Mouse (Mus musculus) hindbrain, embryonic 13.5 days (tissue): ENCODE measurements around the gene Pacsin1. TPM values are rescaled to one million over a fixed set of nuclear protein-coding genes. Genes with fewer than 3 reads are reported as not detected.
A peak's percentile ranks its signal among the peaks of the same experiment; 100 is the strongest.

Source experiments
- ATAC-seq: fragments of 200-750 bp; cut with Nextera tagmentation; 2 replicates; pipeline ENCODE4 v1.8.0; 2017; ENCODE audit warnings: moderate TSS enrichment; ENCODE audit not compliant: low FRiP score
- H3K27ac ChIP-seq: fragments of 300-500 bp; sonication (generic); 2 replicates; pipeline ENCODE4 v1.5.1; 2015; ENCODE audit warnings: inconsistent platforms, mild to moderate bottlenecking, moderate library complexity
- H3K27me3 ChIP-seq: fragments of 300-500 bp; sonication (generic); 2 replicates; pipeline ENCODE4 v1.6.1; 2015; ENCODE audit warnings: mild to moderate bottlenecking, inconsistent platforms
- H3K36me3 ChIP-seq: fragments of 300-500 bp; sonication (generic); 2 replicates; pipeline ENCODE4 v1.6.1; 2015; ENCODE audit warnings: mild to moderate bottlenecking, inconsistent platforms
- H3K4me1 ChIP-seq: fragments of 300-500 bp; sonication (generic); replicated peaks from 2 replicates; pipeline ENCODE4 v1.6.1; 2015; ENCODE audit warnings: inconsistent platforms
- H3K4me2 ChIP-seq: fragments of 300-500 bp; sonication (generic); 2 replicates; pipeline ENCODE4 v1.6.1; 2015; ENCODE audit warnings: inconsistent platforms, mild to moderate bottlenecking, moderate library complexity
- H3K4me3 ChIP-seq: fragments of 300-500 bp; sonication (generic); 2 replicates; pipeline ENCODE4 v1.5.1; 2015; ENCODE audit warnings: mild to moderate bottlenecking, inconsistent platforms
- H3K9ac ChIP-seq: fragments of 300-500 bp; sonication (generic); 2 replicates; pipeline ENCODE4 v1.6.1; 2015; ENCODE audit warnings: mild to moderate bottlenecking, inconsistent platforms
- H3K9me3 ChIP-seq: fragments of 300-500 bp; sonication (generic); 2 replicates; pipeline ENCODE4 v1.6.1; 2016; ENCODE audit warnings: inconsistent platforms
- WGBS: fragments of 180-500 bp; shearing (Covaris S2); methylation state at CpG from one replicate; pipeline ENCODE4 v1.1.7; 2015; 5-methylcytosine and 5-hydroxymethylcytosine counted together
- polyA plus RNA-seq: library from polyadenylated mRNA; unstranded; fragments of >200 nt; fragmentation: Nextera tagmentation; extraction: Ambion mirVana; gene quantifications from 2 replicates; pipeline ENCODE4 v1.2.1, GENCODE M21; 2015

Gene Pacsin1
- polyA plus RNA-seq, 1 experiment from 2014 or later: 31.0 TPM

DNA sequence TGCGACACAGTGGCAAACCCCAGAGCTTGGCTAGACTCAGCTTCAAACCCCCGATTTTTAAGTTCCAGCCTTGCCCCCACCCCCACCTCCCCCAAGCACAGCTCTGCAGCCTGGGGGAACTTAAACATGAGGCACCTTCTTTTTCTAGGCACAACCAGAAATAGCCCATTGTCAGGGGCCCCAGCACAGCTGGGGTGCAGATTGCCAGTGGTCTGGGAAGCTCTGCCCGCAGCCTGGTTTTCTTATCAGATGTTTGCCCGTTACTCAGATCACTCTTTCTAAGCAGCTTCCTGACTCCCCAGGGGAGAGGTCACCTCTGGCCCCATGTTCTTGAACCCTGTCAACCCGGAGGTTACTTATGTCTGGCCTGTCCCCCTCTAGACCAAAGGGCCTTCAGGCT lies 1.1 kb downstream of the Pacsin1 start:
- Histone ChIP-seq H3K36me3 (no peaks in the 10 kb centered on the region), H3K27ac (0 out of 2 replicates have a peak overlapping the region, but pooled peaks have one; percentile 80), H3K9ac (peak overlapping the region; percentile 78), H3K4me3 (peak overlapping the region; percentile 64), H3K4me1 (peaks cover 30% of the 10 kb centered on the region), H3K4me2 (peak overlapping the region; percentile 76), H3K9me3 (no peaks in the 10 kb centered on the region), H3K27me3 (peaks cover 21% of the 10 kb centered on the region)
- WGBS: 18% methylated on average over 5 of the region's 5 CpGs
- ATAC-seq: no peak; the same call in 1 of the 2 replicates

GRCm38 (mm10) chr17:27657123-27657522 lies 1.8 kb downstream of the Pacsin1 start:
- Histone ChIP-seq H3K27me3 (peaks cover 21% of the 10 kb centered on the region), H3K4me2 (peak overlapping the region; percentile 76; the same call in 1 of the 2 replicates), H3K4me1 (peaks cover 28% of the 10 kb centered on the region), H3K4me3 (no peak overlapping the region), H3K9ac (no peak overlapping the region; the same call in 1 of the 2 replicates), H3K27ac (no peak overlapping the region), H3K9me3 (no peaks in the 10 kb centered on the region), H3K36me3 (no peaks in the 10 kb centered on the region)
- WGBS: 70% methylated on average over 8 of the region's 8 CpGs
- no peak for ATAC-seq

- no peak for ATAC-seq
- H3K9me3 ChIP-seq: no peaks in the 10 kb centered on the region
- H3K27me3 ChIP-seq: peaks cover 16% of the 10 kb centered on the region
- H3K4me3 ChIP-seq: no peak overlapping the region
- H3K4me1 ChIP-seq: peaks cover 28% of the 10 kb centered on the region
- H3K27ac ChIP-seq: no peak overlapping the region
- H3K4me2 ChIP-seq: no peak overlapping the region
- no peaks in the 10 kb centered on the region for H3K36me3 ChIP-seq
- no peak overlapping the region for H3K9ac ChIP-seq
- 79% methylated on average over 7 of the region's 7 CpGs for WGBS
These were observed 3.5 kb downstream of the Pacsin1 start for GRCm38 (mm10) chr17:27658767-27659166.

GRCm38 (mm10) chr17:27671720-27672119 lies 16.4 kb downstream of the Pacsin1 start:
- Histone ChIP-seq H3K27me3 (no peaks in the 10 kb centered on the region), H3K36me3 (no peaks in the 10 kb centered on the region), H3K9me3 (no peaks in the 10 kb centered on the region), H3K4me2 (no peak overlapping the region), H3K27ac (no peak overlapping the region), H3K4me1 (peaks cover 8% of the 10 kb centered on the region; the same call in 1 of the 2 replicates), H3K4me3 (no peak overlapping the region), H3K9ac (no peak overlapping the region)
- ATAC-seq: no peak
- 77% methylated on average over 6 of the region's 6 CpGs for WGBS

- Histone ChIP-seq H3K27me3 (no peaks in the 10 kb centered on the region), H3K4me1 (peaks cover 21% of the 10 kb centered on the region), H3K36me3 (no peaks in the 10 kb centered on the region), H3K9ac (no peak overlapping the region), H3K4me2 (no peak overlapping the region), H3K4me3 (no peak overlapping the region), H3K27ac (no peak overlapping the region), H3K9me3 (no peaks in the 10 kb centered on the region)
- WGBS: 39% methylated on average over 7 of the region's 7 CpGs
- no peak for ATAC-seq
These were observed 18.6 kb downstream of the Pacsin1 start for GRCm38 (mm10) chr17:27673945-27674344.

DNA sequence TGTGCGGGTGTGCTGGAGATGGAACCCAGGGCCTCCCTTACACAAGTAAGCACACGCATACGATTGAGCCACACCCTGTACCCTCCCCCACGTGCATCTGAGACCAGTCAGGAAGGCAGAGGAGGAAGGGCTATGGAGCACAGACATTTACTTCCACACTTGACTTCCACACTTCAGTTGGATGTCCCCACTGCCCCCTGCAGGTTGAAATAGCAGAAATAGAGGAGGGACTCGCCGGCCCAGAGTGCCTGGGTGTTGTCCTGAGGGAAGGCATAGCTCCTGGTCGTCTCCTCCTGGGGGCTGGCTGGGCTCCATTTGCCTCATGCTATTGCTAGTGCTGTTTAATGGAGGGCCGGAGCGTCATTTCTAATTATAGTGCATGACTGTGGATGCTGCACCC lies 20.1 kb downstream of the Pacsin1 start:
- Histone ChIP-seq H3K36me3 (no peaks in the 10 kb centered on the region), H3K4me2 (no peak overlapping the region), H3K4me1 (peaks cover 36% of the 10 kb centered on the region), H3K27ac (no peak overlapping the region), H3K9me3 (no peaks in the 10 kb centered on the region), H3K4me3 (no peak overlapping the region), H3K27me3 (no peaks in the 10 kb centered on the region), H3K9ac (no peak overlapping the region)
- 64% methylated on average over 9 of the region's 9 CpGs for WGBS
- no peak for ATAC-seq

- no peaks in the 10 kb centered on the region for H3K9me3 ChIP-seq
- ATAC-seq: no peak
- no peak overlapping the region for H3K27ac ChIP-seq
- no peak overlapping the region for H3K9ac ChIP-seq
- H3K4me1 ChIP-seq: peaks cover 36% of the 10 kb centered on the region
- no peak overlapping the region for H3K4me3 ChIP-seq
- no peak overlapping the region for H3K4me2 ChIP-seq
- WGBS: 78% methylated on average over 7 of the region's 7 CpGs
- no peaks in the 10 kb centered on the region for H3K36me3 ChIP-seq
- no peaks in the 10 kb centered on the region for H3K27me3 ChIP-seq
These were observed 21.0 kb downstream of the Pacsin1 start for GRCm38 (mm10) chr17:27676270-27676669.

GRCm38 (mm10) chr17:27677756-27678155 lies 22.4 kb downstream of the Pacsin1 start:
- Histone ChIP-seq H3K36me3 (no peaks in the 10 kb centered on the region), H3K27me3 (no peaks in the 10 kb centered on the region), H3K9me3 (no peaks in the 10 kb centered on the region), H3K4me3 (no peak overlapping the region), H3K27ac (peak overlapping the region; percentile 93), H3K4me1 (peaks cover 36% of the 10 kb centered on the region), H3K9ac (no peak overlapping the region), H3K4me2 (no peak overlapping the region)
- 84% methylated on average over 5 of the region's 5 CpGs for WGBS
- ATAC-seq: no peak

GRCm38 (mm10) chr17:27678924-27679813 lies 23.9 kb downstream of the Pacsin1 start:
- peak overlapping the region; percentile 53; the same call in 1 of the 2 replicates for H3K9ac ChIP-seq
- peak overlapping the region; percentile 93 for H3K27ac ChIP-seq
- H3K4me1 ChIP-seq: peaks cover 36% of the 10 kb centered on the region
- H3K9me3 ChIP-seq: no peaks in the 10 kb centered on the region
- peak; percentile 76 for ATAC-seq
- WGBS: 24% methylated on average over 11 of the region's 11 CpGs
- no peaks in the 10 kb centered on the region for H3K36me3 ChIP-seq
- H3K4me3 ChIP-seq: no peak overlapping the region
- no peak overlapping the region for H3K4me2 ChIP-seq
- H3K27me3 ChIP-seq: peaks cover 7% of the 10 kb centered on the region; the same call in 1 of the 2 replicates

DNA sequence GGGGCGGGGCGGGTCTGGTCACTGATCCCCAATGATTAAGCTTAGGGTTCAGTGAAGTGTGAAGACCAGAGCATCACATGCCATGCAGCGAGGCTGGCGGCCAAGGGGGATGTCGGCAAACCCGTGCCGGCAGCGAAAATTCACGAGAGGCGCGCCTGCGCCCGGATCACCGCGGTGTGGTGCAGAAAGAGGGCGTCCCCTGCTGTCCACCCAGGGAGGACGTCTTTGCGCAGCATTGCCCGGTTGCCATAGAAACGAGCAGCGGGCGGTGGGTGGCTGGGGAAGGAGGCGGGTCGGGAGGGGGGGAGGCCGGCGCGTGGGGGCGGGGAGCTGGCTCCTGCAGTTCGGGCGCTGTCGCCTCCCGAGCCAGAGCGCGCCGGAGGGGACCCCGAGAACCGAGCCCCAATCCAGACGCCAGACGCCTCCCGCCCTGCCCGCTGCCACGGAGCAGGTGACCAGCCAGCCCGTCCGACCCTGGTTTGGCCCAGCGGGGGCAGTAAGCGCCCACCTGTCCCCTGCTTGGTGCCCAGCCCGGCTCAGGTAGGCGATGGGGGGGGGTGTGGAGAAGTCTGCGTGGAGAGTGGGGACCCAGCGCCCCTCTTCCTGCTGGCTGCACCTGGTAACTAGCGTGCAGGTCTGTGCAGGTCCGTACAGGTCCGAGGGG lies 29.7 kb downstream of the Pacsin1 start:
- peak; percentile 62 for ATAC-seq
- 1% methylated on average over 52 of the region's 53 CpGs for whole genome bisulfite sequencing
- H3K27me3 ChIP-seq: peaks cover 29% of the 10 kb centered on the region; the same call in 1 of the 2 replicates
- peak overlapping the region; percentile 82 for H3K9ac ChIP-seq
- no peaks in the 10 kb centered on the region for H3K36me3 ChIP-seq
- peaks cover 33% of the 10 kb centered on the region for H3K4me1 ChIP-seq
- H3K9me3 ChIP-seq: no peaks in the 10 kb centered on the region
- peak overlapping the region; percentile 64 for H3K4me3 ChIP-seq
- peak overlapping the region; percentile 95 for H3K4me2 ChIP-seq
- peak overlapping the region; percentile 55; the same call in 1 of the 2 replicates for H3K27ac ChIP-seq

DNA sequence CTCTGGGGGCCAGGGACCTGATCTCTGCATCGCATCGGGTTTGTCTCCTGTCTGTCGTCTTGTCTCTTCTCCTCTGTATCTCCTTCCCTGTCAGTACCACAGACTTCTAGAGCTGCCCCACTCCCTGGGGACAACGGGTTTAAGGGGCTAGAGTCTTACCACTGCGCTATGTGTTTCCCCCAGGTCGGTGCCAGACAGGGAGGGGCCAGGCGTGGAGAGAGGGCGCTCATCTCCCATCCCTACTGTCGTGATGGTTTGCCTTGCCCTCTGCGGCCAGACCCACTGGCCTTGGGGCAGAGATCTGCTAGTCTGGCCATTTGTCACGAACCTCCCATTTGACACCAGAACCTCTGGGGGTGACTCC lies 30.2 kb downstream of the Pacsin1 start:
- H3K27ac ChIP-seq: peak overlapping the region; percentile 55; the same call in 1 of the 2 replicates
- 7% methylated on average over 11 of the region's 11 CpGs for WGBS

DNA sequence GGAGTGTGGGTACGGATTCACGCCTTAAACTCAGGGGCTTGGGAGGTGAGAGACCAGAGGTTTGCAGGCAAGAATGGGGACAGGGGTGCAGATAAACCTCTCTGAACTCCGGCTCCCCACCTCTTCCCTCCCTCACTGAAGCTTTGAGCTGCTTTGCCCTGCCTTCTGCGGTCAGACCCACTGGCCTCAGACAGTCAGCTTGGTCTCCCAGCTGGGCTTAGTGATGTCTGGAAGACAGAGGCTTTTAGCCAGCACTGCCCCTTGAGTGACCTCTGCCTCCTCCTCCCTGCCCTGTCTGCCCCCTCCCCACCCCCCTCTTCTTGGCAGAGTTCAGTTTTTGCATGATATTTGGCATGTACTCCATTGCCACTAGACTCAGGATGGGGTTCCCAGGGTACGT lies 31.1 kb downstream of the Pacsin1 start:
- Histone ChIP-seq H3K27ac (no peak overlapping the region), H3K4me2 (peak overlapping the region; percentile 95), H3K4me1 (peaks cover 29% of the 10 kb centered on the region), H3K9me3 (no peaks in the 10 kb centered on the region), H3K27me3 (peaks cover 29% of the 10 kb centered on the region; the same call in 1 of the 2 replicates), H3K4me3 (no peak overlapping the region), H3K36me3 (no peaks in the 10 kb centered on the region), H3K9ac (peak overlapping the region; percentile 82)
- 37% methylated on average over 5 of the region's 5 CpGs for WGBS
- no peak for ATAC-seq

More for the DNA sequence above, 30.2 kb downstream of the Pacsin1 start:
- H3K4me3 ChIP-seq: peak overlapping the region; percentile 64
- peaks cover 29% of the 10 kb centered on the region for H3K4me1 ChIP-seq
- peaks cover 29% of the 10 kb centered on the region; the same call in 1 of the 2 replicates for H3K27me3 ChIP-seq
- peak overlapping the region; percentile 82 for H3K9ac ChIP-seq
- peak overlapping the region; percentile 95 for H3K4me2 ChIP-seq
- no peaks in the 10 kb centered on the region for H3K9me3 ChIP-seq
- peak; percentile 60 for ATAC-seq
- H3K36me3 ChIP-seq: no peaks in the 10 kb centered on the region
